Mouse (Mus musculus) spleen, adult 10 weeks (tissue): ENCODE data around the gene Ttc25. TPM values are rescaled to one million over a fixed set of nuclear protein-coding genes. Genes with fewer than 3 reads are reported as not detected.

Experiments
- polyA plus RNA-seq: library from polyadenylated mRNA; stranded (reverse); fragments of 350-450 nt; fragmentation: Illumina TruSeq; extraction: RNeasy Lipid Tissue Mini Kit (QIAGEN cat#74804); gene quantifications from one replicate; pipeline ENCODE4 v1.2.3, GENCODE M21; 2015; ENCODE audit warnings: low replicate concordance; ENCODE audit not compliant: insufficient read depth

Ttc25 gene
- polyA plus RNA-seq, result 0.15 TPM

GRCm38 (mm10) chr11:100544832-100545745 is at the start of gene Ttc25:
Gene Ttc25 (plus strand): TSS chr11:100545607.

GRCm38 (mm10) chr11:100527458-100528374 is 17.7 kb upstream of the Ttc25 start, which contains the start of gene Acly:
Gene Acly (minus strand): TSS chr11:100528000.

GRCm38 (mm10) chr11:100574708-100575483 is 29.5 kb downstream of the Ttc25 start, which contains the start of gene Cnp:
Gene Cnp (plus strand): TSS chr11:100574904.

GRCm38 (mm10) chr11:100618761-100619484 is 73.5 kb downstream of the Ttc25 start, which contains the start of gene Nkiras2:
Gene Nkiras2 (plus strand): TSS chr11:100619244.

GRCm38 (mm10) chr11:100619982-100620381 is 74.6 kb downstream of the Ttc25 start, which contains the start of gene Dnajc7:
Gene Dnajc7 (minus strand): TSS chr11:100620168.

Other genes starting within 250 kb of the Ttc25 start
- 1,360 TPM for gene Eif1, start 225.7 kb upstream of the Ttc25 start, polyA plus RNA-seq
- gene Gast, start 211.2 kb upstream of the Ttc25 start, polyA plus RNA-seq, result not detected
- 28.3 TPM for gene Hap1, start 189.5 kb upstream of the Ttc25 start, polyA plus RNA-seq
- 19.0 TPM for gene Jup, start 147.8 kb upstream of the Ttc25 start, polyA plus RNA-seq
- 5.2 TPM for gene P3h4, start 130.8 kb upstream of the Ttc25 start, polyA plus RNA-seq
- gene Fkbp10, start 129.9 kb upstream of the Ttc25 start, polyA plus RNA-seq, result 5.2 TPM
- 53.8 TPM for gene Nt5c3b, start 103.8 kb upstream of the Ttc25 start, polyA plus RNA-seq
- 0.41 TPM for gene Klhl10, start 103.7 kb upstream of the Ttc25 start, polyA plus RNA-seq
- 11.0 TPM for gene Klhl11, start 72.9 kb upstream of the Ttc25 start, polyA plus RNA-seq
- gene Acly, start 17.6 kb upstream of the Ttc25 start, polyA plus RNA-seq, result 92.7 TPM
- 99.4 TPM for gene Cnp, start 29.3 kb downstream of the Ttc25 start, polyA plus RNA-seq
- gene Nkiras2, start 73.6 kb downstream of the Ttc25 start, polyA plus RNA-seq, result 17.5 TPM
- 892 TPM for gene Dnajc7, start 74.6 kb downstream of the Ttc25 start, polyA plus RNA-seq
- gene Zfp385c, start 146.8 kb downstream of the Ttc25 start, polyA plus RNA-seq, result 0.11 TPM
- gene Dhx58, start 158.7 kb downstream of the Ttc25 start, polyA plus RNA-seq, result 25.0 TPM
- 20.4 TPM for gene Kat2a, start 166.9 kb downstream of the Ttc25 start, polyA plus RNA-seq
- gene Hspb9, start 168.2 kb downstream of the Ttc25 start, polyA plus RNA-seq, result not detected
- gene Rab5c, start 192.6 kb downstream of the Ttc25 start, polyA plus RNA-seq, result 93.5 TPM
- 0.17 TPM for gene Kcnh4, start 214.3 kb downstream of the Ttc25 start, polyA plus RNA-seq
- not detected for gene Hcrt, start 217.3 kb downstream of the Ttc25 start, polyA plus RNA-seq
- 5.1 TPM for gene Ghdc, start 225.3 kb downstream of the Ttc25 start, polyA plus RNA-seq